Mouse (Mus musculus) CH12.LX (cell line): Measurements from ENCODE around the gene Tnxb.

Experiments used
- BHLHE40 ChIP-seq: IDR thresholded peaks from 2 replicates; pipeline ENCODE4 v1.6.1; 2011; ENCODE audit warnings: mild to moderate bottlenecking, low read depth, low read length, improper control_type of control experiment
- CTCF ChIP-seq, 2 experiments: IDR thresholded peaks in 1 of 2; conservative IDR thresholded peaks in 1 of 2; 2 replicates each; pipeline ENCODE4 v1.5.1; 2011 to 2012; ENCODE audit warnings: low read depth in 2 of 2, low read length in 2 of 2, improper control_type of control experiment in 1 of 2, inconsistent platforms in 1 of 2, mild to moderate bottlenecking in 1 of 2, moderate library complexity in 1 of 2
- ELF1 ChIP-seq: IDR thresholded peaks from 2 replicates; pipeline ENCODE4 v1.6.1; 2014; ENCODE audit warnings: low read depth, mild to moderate bottlenecking, inconsistent platforms, low read length, improper control_type of control experiment
- EP300 ChIP-seq: IDR thresholded peaks from 2 replicates; pipeline ENCODE4 v1.6.1; 2011; ENCODE audit warnings: low read length, improper control_type of control experiment
- JUND ChIP-seq: conservative IDR thresholded peaks from 2 replicates; pipeline ENCODE4 v1.6.1; 2011; ENCODE audit warnings: low read depth, low read length, improper control_type of control experiment
- POLR2A ChIP-seq: IDR thresholded peaks from 2 replicates; pipeline ENCODE4 v1.6.1; 2011; ENCODE audit warnings: low read depth, mild to moderate bottlenecking, improper control_type of control experiment, low read length
- RCOR1 ChIP-seq: conservative IDR thresholded peaks from 2 replicates; pipeline ENCODE4 v1.6.1; 2012; ENCODE audit warnings: low read depth, mild to moderate bottlenecking, inconsistent platforms, low read length, improper control_type of control experiment
- SMC3 ChIP-seq: IDR thresholded peaks from 2 replicates; pipeline ENCODE4 v1.6.1; 2011; ENCODE audit warnings: low read depth, low read length, improper control_type of control experiment
- TBP ChIP-seq: conservative IDR thresholded peaks from 2 replicates; pipeline ENCODE4 v1.6.1; 2011; ENCODE audit warnings: low read depth, low read length, improper control_type of control experiment
- ZNF384 ChIP-seq: IDR thresholded peaks from 2 replicates; pipeline ENCODE4 v1.6.1; 2012; ENCODE audit warnings: low read depth, low read length, improper control_type of control experiment, inconsistent platforms

GRCm38 (mm10) chr17:34637459-34637858, 32.9 kb upstream of the Tnxb start:
- TF ChIP-seq BHLHE40 (no peak), EP300 (no peak), JUND (no peak), ZNF384 (no peak), CTCF (conservative IDR thresholded peaks at IDR 0.05 in 1 of 2, IDR thresholded peaks at IDR 0.05 in 1 of 2; ENCODE audit: low read depth in 2 of 2, low read length in 2 of 2) (no peak), POLR2A (no peak), RCOR1 (no peak), TBP (no peak), SMC3 (no peak), ELF1 (no peak)
